Mouse (Mus musculus) midbrain, postnatal 0 days (tissue): ENCODE results near the gene Efcab5. TPM values are rescaled to one million over a fixed set of nuclear protein-coding genes. Genes with fewer than 3 reads are reported as not detected.
A peak's percentile ranks its signal among the peaks of the same experiment; 100 is the strongest.

Experiments used
- ATAC-seq: fragments of 200-750 bp; cut with Nextera tagmentation; 2 replicates; pipeline ENCODE4 v1.8.0; 2017; ENCODE audit warnings: moderate number of reproducible peaks, mild to moderate bottlenecking, moderate TSS enrichment, moderate library complexity; ENCODE audit not compliant: low FRiP score
- DNase-seq: peaks from one replicate; pipeline ENCODE4 v3.0.0-alpha.2; 2015; ENCODE audit warnings: low spot score
- H3K27ac ChIP-seq: fragments of 300-500 bp; sonication (generic); 2 replicates; pipeline ENCODE4 v1.5.1; 2014; ENCODE audit warnings: low read depth, mild to moderate bottlenecking, low read length, mixed read lengths
- H3K27me3 ChIP-seq: fragments of 300-500 bp; sonication (generic); 2 replicates; pipeline ENCODE4 v1.6.1; 2014; ENCODE audit warnings: low read length, control low read depth, mixed read lengths; ENCODE audit not compliant: insufficient read depth
- H3K36me3 ChIP-seq: fragments of 300-500 bp; sonication (generic); 2 replicates; pipeline ENCODE4 v1.6.1; 2014; ENCODE audit warnings: low read length, control low read depth, mixed read lengths; ENCODE audit not compliant: insufficient read depth
- H3K4me1 ChIP-seq: fragments of 300-500 bp; sonication (generic); 2 replicates; pipeline ENCODE4 v1.6.1; 2014; ENCODE audit warnings: mild to moderate bottlenecking, control low read depth, antibody characterized with exemption, low read length, mixed read lengths; ENCODE audit not compliant: insufficient read depth
- H3K4me2 ChIP-seq: fragments of 300-500 bp; sonication (generic); 2 replicates; pipeline ENCODE4 v1.6.1; 2014; ENCODE audit warnings: low read depth, mild to moderate bottlenecking, low read length, mixed read lengths; ENCODE audit not compliant: poor library complexity, severe bottlenecking
- H3K4me3 ChIP-seq: fragments of 300-500 bp; sonication (generic); 2 replicates; pipeline ENCODE4 v1.5.1; 2014; ENCODE audit warnings: low read depth, mild to moderate bottlenecking, low read length, moderate library complexity
- H3K9ac ChIP-seq: fragments of 300-500 bp; sonication (generic); replicated peaks from 2 replicates; pipeline ENCODE4 v1.6.1; 2014; ENCODE audit warnings: mild to moderate bottlenecking, low read length, moderate library complexity, mixed read lengths; ENCODE audit not compliant: poor library complexity, severe bottlenecking
- H3K9me3 ChIP-seq: fragments of 300-500 bp; sonication (generic); 2 replicates; pipeline ENCODE4 v1.6.1; 2016; ENCODE audit warnings: low read length, control low read depth
- CTCF ChIP-seq: IDR thresholded peaks from 2 replicates; pipeline ENCODE4 v1.5.1; 2016; ENCODE audit warnings: antibody characterized with exemption, mild to moderate bottlenecking
- WGBS: fragments of 180-500 bp; shearing (Covaris S2); extraction: QIAGEN DNeasy Blood & Tissue Kit; methylation state at CpG from one replicate; pipeline ENCODE4 v1.1.7; 2014; 5-methylcytosine and 5-hydroxymethylcytosine counted together
- polyA plus RNA-seq: library from polyadenylated mRNA; unstranded; fragments of >200 nt; fragmentation: Nextera tagmentation; extraction: Ambion mirVana; gene quantifications from 2 replicates; pipeline ENCODE4 v1.2.1, GENCODE M21; 2015
- total RNA-seq: library from RNA; depleted of rRNA; stranded (reverse); fragments of >200 nt; gene quantifications from 2 replicates; pipeline ENCODE4 v1.2.3, GENCODE M21; 2014

The Efcab5 gene
- total and polyA plus RNA-seq, 2 experiments from 2014 or later = 0.44 to 0.51 TPM

DNA sequence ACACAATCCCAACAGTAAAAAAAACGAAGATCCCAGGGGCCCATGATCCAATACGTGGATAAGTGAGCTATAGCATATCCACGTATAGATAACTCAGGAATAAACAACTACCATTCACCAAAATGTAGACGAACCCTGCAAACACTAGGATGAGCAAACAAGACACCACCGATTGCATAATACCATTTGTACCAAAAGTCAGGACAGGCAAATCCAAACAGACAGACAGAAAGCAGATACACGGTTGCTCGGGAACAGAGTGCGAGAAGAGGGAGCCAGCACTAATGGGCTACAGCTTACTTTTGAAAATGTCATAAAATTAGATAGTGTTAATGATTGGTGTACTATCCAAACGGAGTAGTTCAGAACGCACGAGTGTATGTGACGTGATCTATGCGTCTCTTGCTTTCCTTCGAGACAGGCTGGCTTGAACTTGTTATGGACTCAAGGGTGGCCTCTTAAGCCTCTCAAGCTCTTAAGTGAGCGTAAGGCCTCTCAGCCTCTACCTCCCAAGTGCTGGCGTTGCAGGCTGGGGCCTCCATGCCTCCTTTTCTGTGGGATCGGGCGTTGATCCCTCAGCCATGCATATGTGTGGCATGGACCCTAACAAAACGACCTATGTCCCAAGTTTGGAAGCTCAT, 90.3 kb downstream of the Efcab5 start:
- ATAC-seq (no peak), DNase-seq (no peak)
- Histone ChIP-seq H3K9ac (no peak overlapping the region), H3K9me3 (no peaks in the 10 kb centered on the region), H3K4me3 (no peak overlapping the region), H3K4me2 (no peak overlapping the region), H3K27me3 (no peaks in the 10 kb centered on the region), H3K36me3 (no peaks in the 10 kb centered on the region), H3K27ac (no peak overlapping the region), H3K4me1 (no peaks in the 10 kb centered on the region)
- TF ChIP-seq CTCF = no peak
- WGBS = 81% methylated on average over 19 of the region's 19 CpGs

GRCm38 (mm10) chr11:77096991-77097390, 91.8 kb downstream of the Efcab5 start:
- DNase-seq (no peak), ATAC-seq (no peak)
- H3K4me1 ChIP-seq = no peaks in the 10 kb centered on the region
- H3K36me3 ChIP-seq = no peaks in the 10 kb centered on the region
- H3K9me3 ChIP-seq = no peaks in the 10 kb centered on the region
- H3K27me3 ChIP-seq = no peaks in the 10 kb centered on the region
- no peak overlapping the region for H3K9ac ChIP-seq
- H3K27ac ChIP-seq = no peak overlapping the region
- WGBS = 72% methylated on average over 7 of the region's 7 CpGs
- H3K4me2 ChIP-seq = no peak overlapping the region
- TF ChIP-seq CTCF = no peak
- no peak overlapping the region for H3K4me3 ChIP-seq

- Histone ChIP-seq H3K4me1 (no peaks in the 10 kb centered on the region), H3K4me3 (no peak overlapping the region), H3K27me3 (no peaks in the 10 kb centered on the region), H3K9me3 (no peaks in the 10 kb centered on the region), H3K27ac (no peak overlapping the region), H3K9ac (no peak overlapping the region), H3K4me2 (no peak overlapping the region), H3K36me3 (no peaks in the 10 kb centered on the region)
- no peak for ATAC-seq
- TF ChIP-seq CTCF = no peak
- 60% methylated on average over 3 of the region's 3 CpGs for whole genome bisulfite sequencing
- DNase-seq = no peak
Observed at GRCm38 (mm10) chr11:77096581-77096980, 92.2 kb downstream of the Efcab5 start.

DNA sequence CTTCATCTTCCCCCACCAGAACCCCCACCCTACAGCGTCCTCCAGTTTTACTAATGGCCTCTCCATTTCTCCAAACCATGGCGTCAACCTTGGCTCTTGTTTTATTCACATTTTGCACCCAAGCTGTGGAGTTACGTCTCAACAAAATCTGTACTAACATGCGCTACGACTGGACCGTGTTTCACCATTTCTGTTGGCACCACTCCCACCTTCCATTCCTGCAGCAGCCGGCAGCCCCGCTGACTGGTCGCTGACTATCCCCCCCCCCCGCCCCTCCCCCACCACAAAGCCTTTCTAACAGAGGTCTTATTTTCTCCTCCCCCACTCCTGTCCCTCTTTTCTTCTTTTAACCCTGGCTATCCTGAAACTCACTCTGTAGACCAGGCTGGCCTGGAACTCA, 93.6 kb downstream of the Efcab5 start:
- Histone ChIP-seq H3K27ac (no peak overlapping the region), H3K9ac (no peak overlapping the region), H3K36me3 (no peaks in the 10 kb centered on the region), H3K4me1 (no peaks in the 10 kb centered on the region), H3K4me2 (no peak overlapping the region), H3K27me3 (no peaks in the 10 kb centered on the region), H3K9me3 (no peaks in the 10 kb centered on the region), H3K4me3 (no peak overlapping the region)
- no peak for DNase-seq
- ATAC-seq = no peak
- TF ChIP-seq CTCF = no peak
- WGBS = 59% methylated on average over 9 of the region's 10 CpGs

GRCm38 (mm10) chr11:77094136-77094535, 94.6 kb downstream of the Efcab5 start:
- WGBS = 77% methylated on average over 8 of the region's 8 CpGs
- Histone ChIP-seq H3K9ac (no peak overlapping the region), H3K4me2 (no peak overlapping the region), H3K36me3 (no peaks in the 10 kb centered on the region), H3K27ac (no peak overlapping the region), H3K4me3 (no peak overlapping the region), H3K27me3 (no peaks in the 10 kb centered on the region), H3K4me1 (no peaks in the 10 kb centered on the region), H3K9me3 (no peaks in the 10 kb centered on the region)
- DNase-seq = no peak
- TF ChIP-seq CTCF = no peak
- no peak for ATAC-seq

DNA sequence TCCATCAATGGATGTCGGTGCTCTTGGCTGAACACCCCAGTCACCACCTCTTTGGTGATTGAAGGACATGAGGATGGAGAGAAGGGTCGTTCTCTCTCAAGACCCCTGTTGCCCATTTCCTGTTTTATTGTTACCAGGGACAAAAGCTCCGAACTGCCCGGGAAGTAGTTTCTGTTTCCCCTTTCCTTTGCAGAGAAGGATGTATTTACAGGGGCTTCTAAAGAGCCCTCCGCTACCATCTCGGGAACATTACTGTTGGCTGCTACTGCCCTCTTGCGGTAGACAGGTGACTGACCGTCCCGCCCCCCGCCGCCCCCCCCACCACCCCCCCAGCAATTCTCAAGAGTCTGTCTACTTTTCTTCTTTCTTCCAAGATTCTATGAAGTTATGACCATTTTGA, 95.6 kb downstream of the Efcab5 start:
- H3K36me3 ChIP-seq = no peaks in the 10 kb centered on the region
- H3K27me3 ChIP-seq = no peaks in the 10 kb centered on the region
- peak overlapping the region; percentile 16; the same call in 1 of the 2 replicates for H3K4me3 ChIP-seq
- WGBS = 4% methylated on average over 11 of the region's 11 CpGs
- H3K9ac ChIP-seq = no peak overlapping the region
- no peaks in the 10 kb centered on the region for H3K4me1 ChIP-seq
- ATAC-seq = no peak
- H3K9me3 ChIP-seq = no peaks in the 10 kb centered on the region
- H3K27ac ChIP-seq = no peak overlapping the region
- DNase-seq = peak; percentile 68
- H3K4me2 ChIP-seq = peak overlapping the region; percentile 35
- TF ChIP-seq CTCF = peak; percentile 63
